Mouse (Mus musculus): ENCODE measurements around the gene Tram2.

The Tram2 gene

DNA sequence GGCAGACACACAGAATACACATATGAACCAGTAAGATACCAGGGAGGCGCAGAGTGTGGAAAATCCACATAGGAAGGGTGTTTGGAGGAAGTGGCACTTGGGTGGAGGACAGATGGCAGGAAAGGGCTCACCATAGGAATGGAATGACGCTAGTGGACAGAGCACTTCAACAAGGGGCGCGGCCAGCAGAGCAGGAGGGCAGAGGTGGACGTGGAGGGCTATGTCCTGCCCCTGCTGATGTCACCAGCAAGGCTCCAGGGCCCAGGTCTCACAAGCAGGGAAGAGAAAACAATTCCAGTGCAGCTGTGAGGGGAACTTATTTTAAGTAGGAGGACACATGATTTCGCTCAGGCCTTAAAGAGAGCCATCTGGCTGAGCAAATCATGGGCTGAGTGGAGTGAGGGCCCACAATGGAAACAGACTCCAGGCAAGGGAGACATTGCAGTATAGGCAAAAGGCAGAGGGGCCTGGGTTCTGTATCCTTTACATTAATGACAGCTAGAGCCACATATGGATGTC, 68.7 kb downstream of the Tram2 start:
- no peak for DNase-seq (ENCODE audit: low spot score)

- DNase-seq (ENCODE audit: low spot score): peak; percentile 59
These were observed 70.1 kb downstream of the Tram2 start for GRCm38 (mm10) chr1:21008891-21009290.

GRCm38 (mm10) chr1:21007941-21008701, 70.9 kb downstream of the Tram2 start:
- no peak for DNase-seq (ENCODE audit: low spot score)

- no peak for DNase-seq (ENCODE audit: low spot score)
These were observed 72.3 kb downstream of the Tram2 start for GRCm38 (mm10) chr1:21006775-21007174.

DNA sequence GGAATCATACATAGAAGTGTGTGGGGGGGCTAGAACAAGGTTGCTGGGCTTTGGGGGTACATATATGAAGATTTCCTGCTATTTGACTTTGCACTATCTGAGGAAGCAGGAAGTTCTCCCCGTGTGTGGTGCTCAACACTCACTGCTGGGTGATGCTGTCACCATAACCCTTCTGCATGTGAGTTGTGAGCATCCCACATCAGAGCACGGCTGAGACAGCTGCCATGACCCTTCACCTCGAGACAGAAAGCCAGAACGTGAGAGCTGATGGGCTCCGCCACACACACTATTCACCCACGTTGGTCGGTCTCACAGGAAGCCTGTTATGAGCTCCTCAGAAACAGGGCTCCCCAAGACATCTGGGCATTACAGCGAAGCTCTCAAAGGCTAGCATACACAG, 74.4 kb downstream of the Tram2 start:
- no peak for DNase-seq (ENCODE audit: low spot score)

GRCm38 (mm10) chr1:21002246-21003142, 76.5 kb downstream of the Tram2 start:
- no peak for DNase-seq (ENCODE audit: low spot score)

- no peak for DNase-seq (ENCODE audit: low spot score)
These were observed 81.1 kb downstream of the Tram2 start for GRCm38 (mm10) chr1:20997881-20998389.

DNA sequence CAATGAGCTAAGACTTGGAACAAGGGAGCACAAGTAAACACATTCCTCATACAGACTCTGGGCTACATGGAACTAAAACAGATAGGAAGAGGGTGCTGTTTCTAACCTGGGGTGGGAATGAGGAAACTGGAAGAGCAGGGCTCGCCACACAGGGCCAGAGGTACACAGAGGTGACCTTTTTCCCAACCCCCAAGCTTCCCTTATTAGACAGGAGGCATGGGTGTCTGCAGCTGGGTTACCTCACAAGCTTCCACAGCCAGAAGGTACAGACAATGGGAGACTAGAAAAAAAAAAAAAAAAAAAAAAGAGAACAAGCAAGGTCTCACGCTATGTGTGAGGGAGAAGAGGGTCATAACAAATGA, 81.7 kb downstream of the Tram2 start:
- DNase-seq (ENCODE audit: low spot score): no peak

- DNase-seq (ENCODE audit: low spot score): no peak
These were observed 82.3 kb downstream of the Tram2 start for GRCm38 (mm10) chr1:20996603-20997327.

- no peak for DNase-seq (ENCODE audit: low spot score)
These were observed 83.6 kb downstream of the Tram2 start for GRCm38 (mm10) chr1:20995331-20995986.

GRCm38 (mm10) chr1:20994338-20994737, 84.7 kb downstream of the Tram2 start:
- no peak for DNase-seq (ENCODE audit: low spot score)

DNA sequence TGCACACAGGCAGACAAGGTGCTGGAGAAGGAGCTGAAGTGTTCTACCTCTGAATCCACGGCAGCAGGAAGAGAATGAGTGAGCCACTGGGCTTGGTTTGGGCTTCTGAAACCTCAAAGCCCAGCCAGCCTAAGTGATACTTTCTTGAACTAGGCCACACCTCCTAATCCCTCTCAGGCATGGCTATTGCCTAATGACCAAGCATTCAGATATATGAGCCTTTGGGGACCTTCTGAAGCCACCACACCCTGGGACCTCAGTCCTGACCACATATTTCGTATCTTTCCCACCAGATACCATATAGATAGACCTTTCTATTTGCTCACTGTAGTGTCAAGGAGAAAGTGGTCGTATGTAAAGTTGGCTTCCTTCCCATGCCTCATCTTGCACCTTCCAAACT, 85.3 kb downstream of the Tram2 start:
- DNase-seq (ENCODE audit: low spot score): no peak

DNA sequence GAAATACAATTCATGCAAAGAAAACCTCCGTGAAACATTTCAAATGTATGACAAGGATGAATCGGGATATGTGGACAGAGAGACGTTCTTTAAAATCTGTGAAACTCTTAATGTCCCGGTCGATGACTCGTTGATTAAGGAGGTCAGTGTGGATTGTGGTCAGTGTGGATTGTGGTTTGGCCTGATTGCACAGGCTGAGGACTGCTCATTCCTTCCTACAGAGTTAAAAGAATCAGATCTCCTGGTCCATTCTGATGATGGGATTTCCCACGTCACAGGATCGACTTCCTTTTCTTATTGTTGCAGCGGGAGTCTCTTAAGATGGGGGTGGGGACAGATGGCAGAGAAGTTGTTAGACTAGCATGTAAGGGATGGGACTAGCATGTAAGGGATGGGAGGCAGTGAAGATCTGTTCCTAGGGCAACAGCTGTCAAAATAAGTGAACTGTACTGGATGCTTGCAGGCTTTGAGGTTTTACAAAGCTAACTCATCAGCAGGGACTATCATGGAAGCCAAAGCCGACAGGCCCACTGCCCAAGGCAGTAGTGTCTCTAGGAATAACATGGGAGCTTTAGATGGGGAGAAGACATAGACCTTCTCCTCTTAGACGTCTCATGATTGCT, 89.5 kb downstream of the Tram2 start:
- DNase-seq (ENCODE audit: low spot score): no peak

DNA sequence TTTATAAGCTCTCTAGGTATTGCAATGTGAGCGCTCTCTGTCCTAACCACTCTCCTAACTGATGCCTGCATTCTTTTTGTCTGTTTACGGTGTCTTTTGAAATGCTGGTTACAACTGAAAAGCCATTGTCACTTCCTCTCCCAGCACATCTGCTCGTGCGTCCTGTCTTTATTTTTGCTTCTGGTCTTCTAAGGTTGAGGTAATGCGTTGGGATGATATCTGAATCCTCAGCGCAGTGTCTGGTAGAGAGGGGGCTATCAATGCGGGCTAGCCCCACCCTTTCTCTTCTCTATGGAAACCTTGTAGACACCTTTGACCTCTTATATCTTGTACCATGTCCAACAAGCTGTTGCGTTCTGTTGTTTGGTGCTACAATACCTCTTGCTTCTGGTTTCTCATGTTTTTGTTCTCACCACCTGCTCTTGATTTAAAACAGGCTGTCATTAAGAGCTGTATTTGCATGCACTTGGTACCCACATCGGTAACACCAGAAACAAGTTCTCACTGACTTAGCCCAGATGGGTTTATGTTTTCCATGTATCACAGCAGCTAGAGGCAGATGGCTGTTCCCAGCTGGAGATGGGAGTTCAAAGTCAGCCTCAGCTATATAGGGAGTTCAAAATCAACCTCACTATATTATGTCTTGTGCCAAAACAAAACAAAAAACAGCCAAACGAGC, 92.5 kb downstream of the Tram2 start:
- no peak for DNase-seq (ENCODE audit: low spot score)

DNA sequence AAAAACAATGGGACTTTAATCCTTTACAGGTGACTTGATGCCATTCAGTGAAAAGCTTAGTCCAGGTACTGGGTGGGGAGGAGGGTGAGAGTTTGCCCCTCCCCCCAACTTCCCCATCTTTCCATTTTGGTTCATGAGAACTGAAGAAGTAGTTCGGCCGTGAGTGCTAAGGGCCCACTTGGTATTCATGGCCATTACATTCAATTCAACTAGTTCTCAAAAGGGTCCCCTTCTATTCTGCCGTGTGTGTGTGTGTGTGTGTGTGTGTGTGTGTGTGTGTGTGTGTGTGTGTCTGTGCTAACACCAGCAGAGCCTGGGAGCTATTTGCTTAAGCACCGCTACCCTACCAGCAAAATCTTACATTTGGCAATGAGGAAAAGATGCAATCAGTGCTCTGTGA, 94.4 kb downstream of the Tram2 start:
- no peak for DNase-seq (ENCODE audit: low spot score)

- DNase-seq (ENCODE audit: low spot score): no peak
These were observed 94.9 kb downstream of the Tram2 start for GRCm38 (mm10) chr1:20984103-20984502.

DNA sequence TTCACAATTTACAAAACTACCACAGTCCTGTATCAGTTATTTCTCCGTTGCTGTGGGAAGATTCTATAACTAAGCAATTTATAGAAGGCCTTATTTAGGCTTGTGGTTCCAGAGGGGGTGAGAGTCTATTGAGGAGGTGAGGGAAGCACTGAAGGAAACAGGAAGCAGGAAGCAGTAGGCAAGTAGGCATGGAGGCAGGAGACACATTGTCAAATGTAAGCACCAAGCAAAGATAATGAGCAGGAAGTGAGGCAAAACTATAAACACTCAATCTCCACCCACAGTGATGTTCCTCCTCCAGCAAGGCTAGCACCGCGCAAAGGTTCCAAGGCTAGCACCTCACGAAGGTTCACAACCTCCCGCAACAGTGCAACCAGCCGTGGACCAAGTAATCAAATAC, 97.3 kb downstream of the Tram2 start:
- no peak for DNase-seq (ENCODE audit: low spot score)

- DNase-seq (ENCODE audit: low spot score): no peak
These were observed 98.5 kb downstream of the Tram2 start for GRCm38 (mm10) chr1:20980553-20980952.

GRCm38 (mm10) chr1:20974341-20975135, 104.5 kb downstream of the Tram2 start:
- no peak for DNase-seq (ENCODE audit: low spot score)

GRCm38 (mm10) chr1:20973389-20973788, 105.6 kb downstream of the Tram2 start:
- DNase-seq (ENCODE audit: low spot score): no peak

Measured in ovary, postnatal 36 days (tissue).